Mouse (Mus musculus): ENCODE measurements around the gene Gm9767.

The Gm9767 gene

DNA sequence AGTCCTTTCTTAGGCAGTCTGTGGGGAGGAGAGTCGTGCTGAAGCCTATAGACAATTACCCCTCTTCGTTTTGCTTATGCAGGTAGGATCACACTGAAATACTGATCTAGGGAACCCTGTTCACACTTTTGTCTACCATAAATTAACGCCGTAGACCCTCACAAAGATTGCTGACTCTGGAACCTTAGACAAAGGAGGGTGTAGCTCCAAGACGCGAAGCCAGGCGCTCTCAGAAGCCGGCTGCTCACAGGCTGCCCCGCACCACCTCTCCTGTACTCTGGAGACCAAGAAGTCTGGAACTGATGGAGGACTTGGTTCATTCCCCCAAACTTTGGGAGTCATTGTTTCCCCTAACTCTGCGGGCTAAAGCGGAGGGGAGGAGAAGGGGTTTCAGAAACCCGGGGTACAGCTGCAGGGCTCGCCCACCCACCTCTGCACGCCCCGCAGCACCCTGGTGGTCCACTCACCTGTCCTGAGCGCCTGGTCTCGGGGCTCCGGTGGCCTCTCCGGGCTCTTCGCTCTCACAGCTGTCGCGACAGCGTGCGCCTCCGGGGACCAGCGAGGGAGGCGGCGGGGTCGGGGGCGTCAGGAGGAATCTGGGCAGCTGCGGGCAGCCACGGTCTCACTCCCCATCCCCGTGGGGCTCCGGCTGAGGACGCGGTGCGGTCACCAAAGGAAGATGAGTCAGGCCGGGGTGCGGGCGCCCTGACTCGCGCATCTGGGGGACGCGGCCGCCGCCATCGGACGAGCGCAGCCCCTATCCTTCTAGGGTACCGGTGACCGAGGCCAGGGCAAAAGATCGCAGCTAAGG is at the start of gene Gm9767:
TSS of gene Gm9767 (plus strand) at position 585 of the 811 bp plus-strand sequence.
- no peak for DNase-seq (ENCODE audit: low read depth)

DNA sequence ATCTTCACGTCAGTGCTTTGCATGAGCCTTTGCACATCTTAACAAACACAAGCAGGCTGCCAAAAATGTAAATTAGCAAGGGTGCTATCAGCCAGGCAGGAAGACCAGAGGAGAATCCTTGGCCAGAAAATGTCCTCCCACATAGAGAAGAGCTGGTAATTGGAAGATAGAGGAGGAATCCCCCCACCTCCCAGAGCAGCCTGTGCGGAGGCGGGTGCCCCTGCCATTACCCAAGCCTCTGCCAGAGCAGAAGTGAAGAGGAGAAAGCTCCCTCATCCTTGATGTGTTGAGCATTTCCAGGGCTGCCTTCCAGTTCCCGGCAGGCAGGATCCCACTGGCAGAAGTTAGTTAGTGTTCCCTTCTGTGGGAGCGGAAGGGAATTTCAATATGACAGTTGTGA is 43.1 kb upstream of the Gm9767 start:
- no peak for DNase-seq (ENCODE audit: low read depth)

DNA sequence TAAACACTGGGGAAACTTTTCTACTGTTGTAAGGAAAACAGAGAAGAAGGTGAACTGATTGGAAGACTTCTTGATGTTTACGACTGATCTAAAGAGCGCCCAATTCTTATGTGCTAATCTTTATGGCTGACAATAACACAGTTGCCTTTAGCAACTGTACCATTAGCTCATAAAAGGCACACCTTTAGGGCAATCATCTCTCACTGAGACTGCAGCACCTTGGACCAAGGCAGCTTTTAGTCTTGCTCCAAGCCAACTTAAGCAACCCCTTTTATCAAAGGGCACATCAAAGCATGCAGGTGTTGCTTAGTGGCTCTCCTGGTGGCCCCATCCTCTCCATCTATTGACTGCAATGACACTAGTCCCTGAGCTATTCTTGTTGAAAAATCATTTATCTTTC is 26.9 kb upstream of the Gm9767 start:
- DNase-seq (ENCODE audit: low read depth), result no peak

DNA sequence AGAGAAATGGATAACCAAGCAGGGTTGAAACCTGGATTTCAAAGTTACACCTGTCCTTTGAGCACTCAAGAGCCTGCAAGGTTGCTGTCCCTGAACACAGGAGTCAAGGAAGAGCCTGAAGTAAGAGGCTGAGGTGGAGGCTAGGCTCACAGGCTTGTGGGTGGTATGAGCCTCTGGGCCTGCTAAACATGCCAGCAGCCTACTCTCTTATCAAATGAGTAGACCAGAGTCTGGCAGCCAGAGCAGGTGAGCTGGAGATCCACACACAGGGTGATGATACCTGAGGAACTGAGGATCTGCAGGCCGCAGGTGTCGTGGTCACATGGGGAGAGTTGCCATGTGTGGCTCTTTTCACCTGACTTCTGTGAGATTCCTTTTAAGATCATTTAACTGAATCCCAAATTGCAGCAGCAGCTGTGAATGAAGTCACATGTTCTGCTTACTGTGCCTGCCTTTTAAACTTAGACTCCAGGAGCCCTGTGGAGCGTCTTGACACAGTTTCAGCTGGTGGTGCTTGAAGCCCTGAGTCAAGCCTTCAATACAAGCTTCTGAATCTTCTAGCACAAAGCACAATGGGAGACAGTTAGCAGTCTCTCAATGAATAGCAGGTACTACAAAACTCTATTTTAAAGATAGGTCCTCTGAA is 18.3 kb upstream of the Gm9767 start:
- no peak for DNase-seq (ENCODE audit: low read depth)

DNA sequence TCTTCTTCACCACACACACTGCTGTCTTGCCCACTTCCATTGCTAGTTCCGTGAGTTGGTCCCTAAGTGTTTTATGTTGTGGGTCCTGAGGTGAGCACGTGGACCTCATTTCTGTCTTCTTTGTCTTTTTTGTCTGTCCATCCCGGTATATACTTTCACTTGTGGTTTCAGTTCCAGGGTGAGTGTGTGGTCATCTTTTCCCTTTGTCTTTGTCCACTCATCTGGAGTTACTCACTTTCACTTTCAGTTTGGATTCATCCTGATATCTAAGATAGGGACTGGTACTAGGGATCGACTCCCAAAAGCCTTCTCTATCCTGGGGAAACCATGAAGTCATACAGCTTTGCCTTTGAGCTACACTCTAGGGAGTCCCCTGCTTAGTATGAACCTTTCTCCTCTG is 15.0 kb upstream of the Gm9767 start:
- DNase-seq (ENCODE audit: low read depth), result no peak

DNA sequence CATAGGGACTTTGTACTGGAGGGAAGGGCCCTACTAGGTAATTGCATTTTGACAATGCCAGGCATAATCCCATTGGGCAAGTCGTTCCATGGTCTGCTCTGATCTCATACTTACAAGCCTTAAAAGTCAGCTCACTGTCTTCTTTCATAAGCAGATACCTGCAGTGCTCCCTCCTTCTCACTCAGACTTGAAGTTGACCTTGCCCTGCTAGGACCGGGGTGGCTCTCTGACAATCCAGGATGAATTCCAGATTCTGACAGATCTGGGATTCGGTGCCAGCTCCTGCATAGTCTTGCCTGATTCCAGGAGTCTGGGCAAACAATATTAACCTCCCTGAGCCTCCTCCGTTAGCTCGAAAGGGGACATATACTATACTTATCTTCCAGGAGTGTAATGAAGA is 6.1 kb upstream of the Gm9767 start:
- DNase-seq (ENCODE audit: low read depth), result no peak

DNA sequence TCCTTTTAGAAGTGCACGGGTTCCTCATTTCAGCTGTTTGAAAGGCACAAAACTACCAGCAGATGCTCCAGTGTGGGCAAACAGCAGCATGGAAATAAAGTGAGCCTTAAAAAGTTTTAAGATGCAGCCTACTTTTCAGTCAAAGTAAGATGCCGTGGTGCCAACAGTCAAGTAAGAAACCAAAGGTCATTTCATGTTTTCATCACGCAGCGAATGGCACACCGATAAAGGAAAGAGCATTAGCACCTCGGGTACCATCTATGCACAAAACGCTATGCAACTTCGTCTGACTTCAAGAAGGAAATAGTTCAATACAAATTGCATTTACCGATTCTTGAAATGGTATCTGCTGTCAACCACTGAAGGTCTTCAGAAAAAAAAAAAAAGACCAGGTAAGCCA is 1.1 kb upstream of the Gm9767 start:
- DNase-seq (ENCODE audit: low read depth), result no peak

DNA sequence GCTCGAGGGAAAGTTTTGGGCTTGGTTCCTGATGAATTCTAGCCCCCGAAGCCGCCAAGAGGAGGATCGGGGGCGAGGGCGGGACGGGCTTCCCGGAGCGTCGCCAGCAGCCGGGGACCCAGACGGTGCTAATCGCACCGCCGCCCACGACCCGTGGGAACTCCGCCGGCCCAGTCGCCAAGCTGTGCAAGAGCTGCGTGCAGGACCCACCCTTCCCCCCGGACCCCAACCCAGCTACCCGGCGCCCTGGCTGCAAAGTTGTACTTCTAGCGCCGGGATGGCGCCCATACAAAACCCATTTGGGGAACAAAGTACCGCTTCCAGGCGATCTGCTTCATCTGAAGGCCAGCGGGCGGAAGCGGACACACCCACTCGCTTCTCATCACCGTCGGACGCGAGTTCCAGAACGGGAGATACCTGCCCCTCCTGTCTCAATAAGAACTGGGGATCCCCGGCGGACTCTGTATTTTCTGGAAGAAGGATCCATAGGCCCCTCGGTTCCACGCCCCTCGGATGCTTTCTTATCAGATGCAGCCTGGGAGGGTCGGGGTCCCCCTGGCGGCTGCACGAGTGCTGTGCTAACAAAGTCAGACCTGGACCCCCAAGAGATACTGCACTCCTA is 577 bp downstream of the Gm9767 start, which contains the start of gene Tmem200a:
TSS of gene Tmem200a (minus strand) at position 532 of the 622 bp plus-strand sequence.
- DNase-seq (ENCODE audit: low read depth), result peak; percentile 4

DNA sequence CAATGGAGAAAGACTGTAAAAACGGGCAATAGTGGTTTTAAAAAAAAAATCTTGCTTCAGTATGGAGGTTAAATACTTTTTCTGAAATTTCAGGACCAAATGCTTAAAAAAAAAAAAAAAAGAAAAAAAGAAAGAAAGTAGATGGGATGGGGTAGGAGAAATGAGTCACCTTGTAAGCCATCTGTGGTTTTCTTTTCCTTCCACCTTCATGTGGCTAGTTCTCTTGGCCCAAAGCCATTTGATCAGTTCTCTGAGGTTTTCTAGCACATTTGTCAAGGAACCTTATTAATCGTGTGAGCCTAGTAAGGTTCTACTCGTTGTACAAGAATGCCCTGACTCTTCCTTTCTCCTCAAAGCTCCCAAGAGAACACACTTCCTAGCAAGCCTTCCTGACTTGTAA is 1.6 kb downstream of the Gm9767 start:
- DNase-seq (ENCODE audit: low read depth), result no peak

DNA sequence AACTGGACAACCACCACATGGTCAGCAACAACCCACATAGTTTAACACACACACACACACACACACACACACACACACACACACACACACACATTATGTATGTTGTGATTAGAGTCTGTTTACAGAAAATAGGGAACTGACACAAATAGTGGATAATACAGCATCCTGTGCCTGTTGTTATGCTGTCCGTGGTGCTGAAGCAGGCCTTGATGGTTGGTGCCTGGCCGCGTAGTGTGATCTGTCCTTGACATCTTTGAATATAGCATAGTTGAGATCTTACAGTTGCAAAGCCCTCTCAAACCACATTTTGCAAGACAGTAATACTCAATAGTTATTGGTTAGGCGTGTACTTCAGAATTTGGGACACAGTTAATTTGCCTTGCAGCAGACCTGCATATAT is 4.0 kb downstream of the Gm9767 start:
- DNase-seq (ENCODE audit: low read depth), result peak; percentile 3

DNA sequence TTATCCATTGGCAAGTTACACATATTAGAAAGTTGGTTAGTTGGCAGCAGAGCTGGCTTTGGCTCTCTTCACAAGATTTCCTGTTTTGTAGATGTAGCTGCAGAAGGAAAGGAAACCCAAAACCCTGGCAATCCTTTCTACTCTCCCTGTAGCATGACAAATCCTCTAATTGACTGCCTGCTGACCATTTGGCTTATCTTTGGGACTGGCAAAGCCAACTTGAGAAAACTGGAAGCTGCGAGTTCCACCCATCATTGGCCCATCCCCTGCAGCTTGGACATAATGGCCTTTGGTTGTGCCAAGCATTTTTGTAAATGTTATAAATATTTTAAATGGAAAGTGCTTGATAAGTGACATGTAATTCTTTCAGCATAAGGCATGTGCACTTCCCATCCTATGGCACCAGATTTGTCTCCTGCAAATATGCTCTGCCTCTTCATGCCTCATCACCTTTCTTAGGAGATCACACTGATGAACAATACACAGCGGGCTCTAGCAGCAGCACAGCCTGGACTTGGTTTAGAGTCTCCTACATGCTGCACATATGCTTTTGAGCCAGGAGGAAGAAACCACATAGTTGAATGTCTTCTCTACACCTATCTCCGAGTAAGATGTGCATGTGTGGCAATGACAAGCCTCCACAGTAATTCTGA is 25.4 kb downstream of the Gm9767 start:
- DNase-seq (ENCODE audit: low read depth), result no peak

DNA sequence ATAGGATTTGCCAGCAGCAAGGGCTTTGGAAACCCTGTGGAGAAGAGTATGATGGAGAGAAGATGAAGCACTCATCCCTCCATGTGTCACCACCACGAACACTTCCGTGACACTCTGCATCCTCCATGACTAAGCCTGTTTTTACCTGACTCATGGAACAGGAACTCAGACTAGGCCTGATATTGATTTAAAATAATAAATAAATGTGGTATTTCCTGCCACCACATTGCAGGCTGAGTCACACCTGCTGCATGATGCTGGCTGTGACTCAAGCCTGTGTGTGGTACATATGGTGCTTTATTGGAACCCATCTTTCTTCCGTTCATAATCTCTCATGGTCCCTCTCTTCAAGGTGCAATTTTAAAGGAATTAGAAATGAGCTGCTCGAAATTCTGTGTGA is 36.4 kb downstream of the Gm9767 start:
- no peak for DNase-seq (ENCODE audit: low read depth)

DNA sequence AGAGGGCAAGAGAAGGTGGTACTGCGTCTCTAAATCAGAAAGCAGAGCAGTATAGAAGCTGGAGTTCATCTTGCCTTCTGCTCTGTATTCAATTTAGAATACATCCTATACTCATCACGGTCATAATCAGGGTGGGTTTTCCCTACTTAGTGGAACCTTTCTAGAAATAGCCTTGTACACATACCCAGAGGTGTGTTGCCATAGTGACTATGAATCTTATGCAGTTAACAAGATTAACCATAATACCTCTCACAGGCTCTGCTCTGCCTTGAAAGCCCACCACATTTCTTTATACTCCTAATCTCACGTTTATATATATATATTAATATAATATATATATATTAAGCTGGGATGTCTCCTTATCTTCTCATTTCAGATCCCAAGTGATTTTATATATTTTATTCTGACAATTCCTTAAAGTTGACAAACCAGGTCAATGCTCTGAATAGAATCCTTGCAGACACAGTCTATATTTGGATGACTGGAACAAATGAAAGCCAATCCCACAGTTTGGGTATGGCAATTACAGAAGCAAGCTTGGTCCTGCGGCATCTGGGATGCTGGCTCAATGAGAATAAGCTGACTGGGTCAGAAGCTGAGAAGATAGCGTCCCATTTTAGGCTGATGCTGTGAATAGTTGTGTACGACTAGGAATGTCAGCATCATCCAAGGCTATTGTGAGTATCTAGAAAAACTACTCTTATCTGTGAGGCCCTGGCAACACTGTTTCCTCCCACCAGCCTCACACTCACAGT is 41.2 kb downstream of the Gm9767 start:
- no peak for DNase-seq (ENCODE audit: low read depth)

DNA sequence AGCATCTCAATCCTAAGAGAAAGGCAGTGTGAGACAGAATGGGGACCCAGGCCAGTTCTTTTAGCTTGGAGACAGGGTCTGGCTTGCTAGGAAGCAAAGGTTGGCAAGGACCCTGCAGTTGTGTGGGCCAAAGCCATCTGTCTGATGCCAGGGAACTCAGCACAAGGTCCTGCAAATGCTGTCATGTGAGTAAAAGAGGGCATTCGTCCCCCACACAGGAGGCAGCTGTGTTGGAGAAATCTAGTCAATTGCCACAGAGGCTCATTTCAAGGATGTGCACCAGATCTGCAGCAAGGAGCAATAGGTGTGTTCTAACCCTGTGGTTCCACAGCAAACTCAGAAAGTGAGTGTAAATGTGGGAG is 41.7 kb downstream of the Gm9767 start:
- no peak for DNase-seq (ENCODE audit: low read depth)
